Mouse (Mus musculus): Measurements from ENCODE around the gene Gsta4. TPM values are rescaled to one million over a fixed set of nuclear protein-coding genes. Genes with fewer than 3 reads are reported as not detected.
"Not testable (repeated sequence)": the region's sequence is repeated elsewhere in the genome, so short reads cannot be mapped to it uniquely, and the experiment has no call there.

Gene Gsta4
- 58.1 and 60.9 TPM in 2 replicates for polyA plus RNA-seq (2016; fragmentation: Nextera tagmentation; extraction: Ambion mirVana)

- WGBS, result 92% methylated on average over 5 of the region's 7 CpGs
- H3K36me3 ChIP-seq; H3K4me1 ChIP-seq (replicated peaks); H3K27me3 ChIP-seq (ENCODE audit: insufficient read depth, poor library complexity, severe bottlenecking); H3K27ac ChIP-seq; DNase-seq (ENCODE audit: low spot score); H3K9me3 ChIP-seq; H3K4me3 ChIP-seq: not testable (repeated sequence)
These were observed at the start of gene Gsta4 for GRCm38 (mm10) chr9:78182474-78182873. Gene Gsta4 (plus strand): TSS chr9:78182774.

- Histone ChIP-seq H3K4me3 (no peak overlapping the region), H3K36me3 (peaks cover 98% of the 10 kb centered on the region), H3K4me1 (replicated peaks) (no peaks in the 10 kb centered on the region), H3K27me3 (ENCODE audit: insufficient read depth, poor library complexity, severe bottlenecking) (no peaks in the 10 kb centered on the region), H3K9me3 (no peaks in the 10 kb centered on the region), H3K27ac (no peak overlapping the region)
- 85% methylated on average over 7 of the region's 7 CpGs for whole genome bisulfite sequencing
- no peak for DNase-seq (ENCODE audit: low spot score)
These were observed 46.9 kb upstream of the Gsta4 start for GRCm38 (mm10) chr9:78135658-78136057.

GRCm38 (mm10) chr9:78138044-78138676 lies 44.4 kb upstream of the Gsta4 start:
- peaks cover 98% of the 10 kb centered on the region for H3K36me3 ChIP-seq
- H3K27me3 ChIP-seq (ENCODE audit: insufficient read depth, poor library complexity, severe bottlenecking), result no peaks in the 10 kb centered on the region
- 94% methylated on average over 9 of the region's 9 CpGs for WGBS
- no peak overlapping the region for H3K4me3 ChIP-seq
- no peak overlapping the region for H3K27ac ChIP-seq
- no peak for DNase-seq (ENCODE audit: low spot score)
- H3K9me3 ChIP-seq, result peaks cover 11% of the 10 kb centered on the region
- H3K4me1 ChIP-seq (replicated peaks), result no peaks in the 10 kb centered on the region

GRCm38 (mm10) chr9:78139463-78139862 lies 43.1 kb upstream of the Gsta4 start:
- no peaks in the 10 kb centered on the region for H3K4me1 ChIP-seq (replicated peaks)
- H3K27me3 ChIP-seq (ENCODE audit: insufficient read depth, poor library complexity, severe bottlenecking), result no peaks in the 10 kb centered on the region
- H3K36me3 ChIP-seq, result peaks cover 98% of the 10 kb centered on the region
- no peak for DNase-seq (ENCODE audit: low spot score)
- no peak overlapping the region for H3K4me3 ChIP-seq
- 88% methylated on average over 4 of the region's 4 CpGs for WGBS
- no peak overlapping the region for H3K27ac ChIP-seq
- H3K9me3 ChIP-seq, result peaks cover 11% of the 10 kb centered on the region

- DNase-seq (ENCODE audit: low spot score), result no peak
- Histone ChIP-seq H3K27ac (no peak overlapping the region), H3K9me3 (peaks cover 11% of the 10 kb centered on the region), H3K36me3 (peaks cover 99% of the 10 kb centered on the region), H3K27me3 (ENCODE audit: insufficient read depth, poor library complexity, severe bottlenecking) (no peaks in the 10 kb centered on the region), H3K4me1 (replicated peaks) (peaks cover 9% of the 10 kb centered on the region; the same call in 1 of the 2 replicates), H3K4me3 (no peak overlapping the region)
- 80% methylated on average over 4 of the region's 4 CpGs for WGBS
These were observed 36.5 kb upstream of the Gsta4 start for GRCm38 (mm10) chr9:78146099-78146498.

GRCm38 (mm10) chr9:78146627-78147026 lies 35.9 kb upstream of the Gsta4 start:
- DNase-seq (ENCODE audit: low spot score), result no peak
- Histone ChIP-seq H3K27me3 (ENCODE audit: insufficient read depth, poor library complexity, severe bottlenecking) (no peaks in the 10 kb centered on the region), H3K27ac (no peak overlapping the region), H3K9me3 (peaks cover 8% of the 10 kb centered on the region), H3K36me3 (peaks cover 99% of the 10 kb centered on the region), H3K4me1 (replicated peaks) (peaks cover 9% of the 10 kb centered on the region; the same call in 1 of the 2 replicates), H3K4me3 (no peak overlapping the region)
- 79% methylated on average over 6 of the region's 6 CpGs for WGBS

- H3K36me3 ChIP-seq, result peaks cover 98% of the 10 kb centered on the region
These were observed 34.4 kb upstream of the Gsta4 start for GRCm38 (mm10) chr9:78148149-78148548.

GRCm38 (mm10) chr9:78149770-78150169 lies 32.8 kb upstream of the Gsta4 start:
- not testable (repeated sequence) for H3K27me3 ChIP-seq (ENCODE audit: insufficient read depth, poor library complexity, severe bottlenecking); H3K27ac ChIP-seq; H3K4me3 ChIP-seq; H3K4me1 ChIP-seq (replicated peaks); H3K9me3 ChIP-seq; DNase-seq (ENCODE audit: low spot score)
- 95% methylated on average over 2 of the region's 2 CpGs for WGBS
- peaks cover 98% of the 10 kb centered on the region for H3K36me3 ChIP-seq

More at GRCm38 (mm10) chr9:78148149-78148548, 34.4 kb upstream of the Gsta4 start:
- H3K4me1 ChIP-seq (replicated peaks), result peaks cover 9% of the 10 kb centered on the region; the same call in 1 of the 2 replicates
- H3K27ac ChIP-seq, result no peak overlapping the region
- no peaks in the 10 kb centered on the region for H3K27me3 ChIP-seq (ENCODE audit: insufficient read depth, poor library complexity, severe bottlenecking)
- no peak overlapping the region for H3K4me3 ChIP-seq
- no peaks in the 10 kb centered on the region for H3K9me3 ChIP-seq
- DNase-seq (ENCODE audit: low spot score), result no peak
- WGBS, result 94% methylated on average over 6 of the region's 6 CpGs

GRCm38 (mm10) chr9:78154211-78154977 lies 28.2 kb upstream of the Gsta4 start:
- H3K27me3 ChIP-seq (ENCODE audit: insufficient read depth, poor library complexity, severe bottlenecking), result no peaks in the 10 kb centered on the region
- no peaks in the 10 kb centered on the region for H3K9me3 ChIP-seq
- no peaks in the 10 kb centered on the region for H3K4me1 ChIP-seq (replicated peaks)
- peaks cover 98% of the 10 kb centered on the region for H3K36me3 ChIP-seq
- H3K27ac ChIP-seq, result no peak overlapping the region
- no peak for DNase-seq (ENCODE audit: low spot score)
- H3K4me3 ChIP-seq, result no peak overlapping the region
- WGBS, result 89% methylated on average over 11 of the region's 11 CpGs

- WGBS, result 96% methylated on average over 1 of the region's 1 CpGs
- DNase-seq (ENCODE audit: low spot score), result no peak
- Histone ChIP-seq H3K4me3 (no peak overlapping the region), H3K36me3 (peaks cover 99% of the 10 kb centered on the region), H3K27ac (no peak overlapping the region), H3K27me3 (ENCODE audit: insufficient read depth, poor library complexity, severe bottlenecking) (no peaks in the 10 kb centered on the region), H3K9me3 (no peaks in the 10 kb centered on the region), H3K4me1 (replicated peaks) (no peaks in the 10 kb centered on the region)
These were observed 25.4 kb upstream of the Gsta4 start for GRCm38 (mm10) chr9:78157221-78157620.

GRCm38 (mm10) chr9:78163291-78163690 lies 19.3 kb upstream of the Gsta4 start:
- DNase-seq (ENCODE audit: low spot score), result no peak
- WGBS, result 84% methylated on average over 10 of the region's 10 CpGs
- H3K36me3 ChIP-seq, result peaks cover 96% of the 10 kb centered on the region

GRCm38 (mm10) chr9:78164741-78165140 lies 17.8 kb upstream of the Gsta4 start:
- Histone ChIP-seq H3K27me3 (ENCODE audit: insufficient read depth, poor library complexity, severe bottlenecking) (no peaks in the 10 kb centered on the region), H3K4me3 (no peak overlapping the region), H3K9me3 (no peaks in the 10 kb centered on the region), H3K4me1 (replicated peaks) (no peaks in the 10 kb centered on the region), H3K27ac (no peak overlapping the region), H3K36me3 (peaks cover 96% of the 10 kb centered on the region)
- DNase-seq (ENCODE audit: low spot score), result no peak
- 92% methylated on average over 3 of the region's 3 CpGs for WGBS

More at GRCm38 (mm10) chr9:78163291-78163690, 19.3 kb upstream of the Gsta4 start:
- no peak overlapping the region for H3K27ac ChIP-seq
- H3K4me1 ChIP-seq (replicated peaks), result no peaks in the 10 kb centered on the region
- no peak overlapping the region for H3K4me3 ChIP-seq
- no peaks in the 10 kb centered on the region for H3K9me3 ChIP-seq
- no peaks in the 10 kb centered on the region for H3K27me3 ChIP-seq (ENCODE audit: insufficient read depth, poor library complexity, severe bottlenecking)

- no peaks in the 10 kb centered on the region for H3K27me3 ChIP-seq (ENCODE audit: insufficient read depth, poor library complexity, severe bottlenecking)
- no peak overlapping the region for H3K4me3 ChIP-seq
- H3K27ac ChIP-seq, result no peak overlapping the region
- H3K9me3 ChIP-seq, result no peaks in the 10 kb centered on the region
- DNase-seq (ENCODE audit: low spot score), result no peak
- WGBS, result 93% methylated on average over 6 of the region's 6 CpGs
- H3K36me3 ChIP-seq, result peaks cover 96% of the 10 kb centered on the region
- no peaks in the 10 kb centered on the region for H3K4me1 ChIP-seq (replicated peaks)
These were observed 17.1 kb upstream of the Gsta4 start for GRCm38 (mm10) chr9:78165454-78165853.

All from hindbrain, embryonic 10.5 days (tissue).